Mouse (Mus musculus) kidney, postnatal 14 days (tissue): ENCODE data around the gene Xrcc1.
A peak's percentile ranks its signal among the peaks of the same experiment; 100 is the strongest.

Experiments
- DNase-seq: peaks from one replicate; pipeline ENCODE4 v3.0.0; 2022; ENCODE audit warnings: mixed read lengths

Gene Xrcc1

DNA sequence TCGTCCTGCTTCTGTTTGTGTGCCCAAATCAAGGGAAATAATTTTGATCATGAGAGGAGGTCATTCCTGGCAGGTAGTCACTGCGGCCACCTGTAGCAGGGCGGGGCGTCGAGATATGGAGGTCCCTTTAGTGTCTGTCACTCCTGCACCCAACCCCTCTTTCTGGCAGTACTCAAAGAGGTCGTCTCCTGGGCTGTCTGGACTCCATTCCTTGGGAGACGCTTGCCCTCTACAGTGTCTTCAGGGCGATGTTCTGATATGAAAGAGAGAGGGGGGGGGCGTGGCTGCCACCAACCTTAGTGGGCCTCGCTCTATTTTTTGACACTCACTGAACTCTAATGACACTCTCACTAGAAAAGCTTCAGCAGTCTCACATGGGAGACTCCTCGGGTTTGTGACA lies 16.5 kb upstream of the Xrcc1 start:
- no peak for DNase-seq

GRCm38 (mm10) chr7:24530062-24530931 lies 15.8 kb upstream of the Xrcc1 start, which contains the start of gene Irgq:
Irgq (plus strand) TSS chr7:24530689.
- peak; percentile 99 for DNase-seq

GRCm38 (mm10) chr7:24531211-24531971 lies 14.7 kb upstream of the Xrcc1 start:
- DNase-seq, result peak; percentile 83

- no peak for DNase-seq
Observed at GRCm38 (mm10) chr7:24533031-24533571, 13.0 kb upstream of the Xrcc1 start.

DNA sequence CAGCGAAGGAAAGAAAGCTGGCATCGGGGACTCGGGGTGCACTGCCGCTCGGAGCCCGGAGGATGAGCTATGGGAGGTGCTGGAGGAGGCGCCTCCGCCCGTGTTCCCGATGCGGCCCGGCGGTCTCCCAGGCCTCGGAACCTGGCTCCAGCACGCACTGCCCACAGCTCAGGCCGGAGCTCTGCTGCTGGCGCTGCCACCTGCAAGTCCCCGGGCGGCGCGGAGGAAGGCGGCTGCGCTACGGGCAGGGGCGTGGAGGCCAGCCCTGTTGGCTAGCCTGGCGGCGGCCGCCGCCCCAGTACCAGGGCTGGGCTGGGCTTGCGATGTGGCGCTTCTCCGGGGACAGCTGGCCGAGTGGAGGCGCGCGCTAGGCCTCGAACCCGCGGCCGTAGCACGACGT lies 12.3 kb upstream of the Xrcc1 start:
- DNase-seq, result no peak

DNA sequence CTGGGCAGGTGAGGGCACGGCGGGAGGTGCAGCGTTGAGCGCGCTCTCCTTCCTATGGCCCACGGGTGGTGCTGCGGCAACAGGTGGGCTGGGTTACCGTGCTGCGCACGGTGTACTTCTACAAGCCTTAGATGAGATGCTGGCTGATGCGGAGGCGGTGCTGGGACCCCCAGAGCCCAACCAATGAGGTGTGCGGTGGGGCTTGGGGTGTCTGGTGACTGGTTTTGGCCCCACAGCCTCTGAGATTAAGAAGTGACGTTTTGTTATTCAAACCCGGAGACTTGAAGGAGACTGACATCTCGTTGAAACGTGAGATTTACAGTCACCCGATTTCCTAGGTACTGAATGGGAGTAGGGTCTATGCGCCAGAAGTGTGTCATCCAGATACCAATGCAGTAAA lies 11.8 kb upstream of the Xrcc1 start:
- DNase-seq, result no peak

DNA sequence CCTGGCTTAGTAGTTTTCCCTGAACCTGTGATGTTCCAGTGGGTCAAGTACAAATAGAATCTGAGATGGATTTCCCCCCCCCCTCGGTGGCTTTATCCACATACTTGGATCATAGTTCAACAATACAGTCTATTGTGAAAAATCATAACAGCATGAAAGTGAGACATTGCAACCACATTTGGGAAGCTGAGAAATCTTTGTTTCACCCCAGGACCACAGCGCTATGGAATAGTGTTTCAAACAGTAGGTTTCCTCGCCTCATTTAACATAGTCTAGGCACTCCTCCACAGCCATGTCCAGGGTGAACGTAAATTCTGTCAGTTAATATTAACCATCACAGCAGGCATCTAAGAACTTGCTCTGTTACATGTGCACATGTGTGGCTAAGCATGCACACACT lies 9.0 kb upstream of the Xrcc1 start:
- DNase-seq, result no peak

DNA sequence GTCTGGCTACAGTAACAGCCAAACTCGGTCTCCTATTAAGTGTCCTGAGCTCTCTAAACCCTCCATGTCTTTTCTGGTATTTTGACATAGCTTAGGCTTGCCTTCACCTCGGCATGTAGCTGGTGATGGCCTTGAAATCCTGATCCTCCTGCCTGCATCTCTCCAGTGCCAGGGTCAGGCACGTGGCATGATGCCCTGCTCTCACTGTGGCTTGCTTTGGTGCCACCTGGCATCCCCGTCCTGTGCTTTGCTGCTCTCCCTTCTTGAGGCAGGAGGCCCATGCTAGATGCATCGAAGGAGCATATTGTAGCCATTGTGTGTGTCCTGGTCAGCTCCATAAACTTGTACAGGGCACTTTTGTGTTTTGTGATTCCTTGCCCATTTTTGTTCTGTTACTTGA lies 8.5 kb upstream of the Xrcc1 start:
- DNase-seq, result no peak

DNA sequence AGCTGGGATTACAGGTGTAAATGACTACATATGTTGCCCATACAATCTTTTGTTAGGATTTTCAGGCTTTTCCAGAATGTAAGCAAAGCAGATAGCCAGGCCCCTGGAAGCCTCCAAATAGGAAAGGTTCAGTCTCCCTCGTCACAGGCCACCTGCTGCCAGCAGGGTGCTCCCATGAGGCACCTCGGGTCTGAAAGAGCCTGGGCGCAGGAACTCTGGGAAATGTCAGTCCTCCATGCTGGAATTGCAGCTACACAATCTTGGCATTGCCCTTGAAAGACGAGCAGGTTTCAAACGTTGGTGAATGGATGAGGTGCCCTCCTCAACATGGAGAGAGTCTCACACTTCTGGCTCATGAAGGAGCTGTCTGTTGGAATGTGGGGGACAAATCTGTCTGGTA lies 7.9 kb upstream of the Xrcc1 start:
- DNase-seq, result peak; percentile 49

DNA sequence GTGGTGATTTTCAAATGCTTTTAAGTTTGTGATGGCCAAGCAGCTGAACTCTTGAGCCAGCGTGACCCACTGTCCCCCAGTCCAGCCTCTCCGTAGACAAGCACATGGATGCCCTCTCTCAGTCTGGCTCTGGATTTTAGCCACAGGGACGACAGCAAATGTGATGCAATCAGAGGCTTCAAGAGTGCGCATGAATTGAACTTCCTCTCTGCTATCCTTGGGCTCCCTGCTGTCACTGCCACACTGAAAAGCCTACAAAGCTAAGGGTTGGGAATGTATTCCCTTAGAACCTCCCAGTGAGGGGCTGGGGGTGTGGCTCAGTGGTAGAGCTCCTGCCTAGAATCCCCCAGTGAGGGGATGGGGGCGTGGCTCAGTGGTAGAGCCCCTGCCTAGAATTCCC lies 7.4 kb upstream of the Xrcc1 start:
- DNase-seq, result no peak

DNA sequence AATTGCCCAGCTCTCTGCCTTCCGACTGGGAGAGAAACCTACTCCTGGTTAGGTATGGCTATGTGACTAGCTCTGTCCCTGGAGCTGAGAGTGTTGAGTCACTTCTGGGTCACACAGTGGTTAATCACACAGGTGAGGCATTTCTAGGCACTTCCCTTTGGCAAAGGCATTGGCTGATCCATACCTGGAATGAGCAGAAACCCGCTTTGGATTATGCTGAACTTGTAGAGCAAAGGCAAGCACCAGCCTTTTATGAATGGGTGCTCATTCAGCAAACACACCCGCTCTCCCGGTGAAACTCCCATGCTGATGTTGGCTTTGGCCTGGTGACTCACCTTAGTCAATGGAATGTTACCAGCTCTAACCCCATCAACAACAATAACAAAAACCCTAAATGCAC lies 6.4 kb upstream of the Xrcc1 start:
- no peak for DNase-seq

DNA sequence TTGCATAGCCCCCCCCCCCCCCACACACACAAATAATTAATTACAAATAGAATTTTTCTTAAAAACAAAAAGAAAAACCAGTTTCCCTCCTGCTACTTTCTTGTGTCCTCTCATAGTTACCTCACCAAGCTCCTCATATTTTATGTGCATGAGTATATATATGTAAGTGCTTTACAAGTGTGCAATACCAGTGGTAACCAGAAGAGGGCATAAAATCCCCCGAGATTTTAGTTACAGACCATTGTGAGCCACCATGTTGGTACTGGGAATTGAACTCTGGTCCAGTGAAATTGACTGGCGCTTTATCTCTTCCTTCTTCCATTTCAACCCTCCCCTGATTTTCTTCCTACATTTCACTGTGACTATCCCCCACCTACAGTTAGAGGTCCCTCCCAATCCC lies 1.6 kb upstream of the Xrcc1 start:
- DNase-seq, result no peak

- DNase-seq, result peak; percentile 100
Observed at GRCm38 (mm10) chr7:24546634-24547389, 723 bp downstream of the Xrcc1 start.

DNA sequence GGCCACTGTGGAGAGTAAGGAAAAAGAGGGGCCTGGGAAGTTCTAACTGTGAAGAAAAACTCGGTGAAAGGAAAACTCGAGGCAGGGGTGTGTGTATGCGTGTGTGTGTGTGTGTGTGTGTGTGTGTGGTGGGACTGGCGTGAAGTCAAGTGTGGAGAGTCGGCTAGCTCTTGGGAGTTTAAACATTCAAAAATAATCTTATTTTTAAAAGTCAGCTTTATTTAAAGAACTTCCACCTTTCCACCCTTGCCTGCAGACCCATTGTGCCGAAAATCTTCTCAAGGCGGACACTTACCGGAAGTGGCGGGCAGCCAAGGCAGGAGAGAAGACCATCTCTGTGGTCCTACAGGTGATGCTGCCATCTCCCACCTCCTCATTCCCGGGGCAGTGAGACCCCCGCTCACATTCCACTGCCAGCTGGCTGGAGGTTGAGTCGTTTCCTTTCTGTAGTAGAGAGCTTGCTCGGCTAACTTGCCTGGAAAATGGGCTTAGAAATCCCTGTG lies 1.5 kb downstream of the Xrcc1 start:
- no peak for DNase-seq

- no peak for DNase-seq
Observed at GRCm38 (mm10) chr7:24551985-24552759, 6.1 kb downstream of the Xrcc1 start.

GRCm38 (mm10) chr7:24555786-24556185 lies 9.7 kb downstream of the Xrcc1 start:
- peak; percentile 32 for DNase-seq

DNA sequence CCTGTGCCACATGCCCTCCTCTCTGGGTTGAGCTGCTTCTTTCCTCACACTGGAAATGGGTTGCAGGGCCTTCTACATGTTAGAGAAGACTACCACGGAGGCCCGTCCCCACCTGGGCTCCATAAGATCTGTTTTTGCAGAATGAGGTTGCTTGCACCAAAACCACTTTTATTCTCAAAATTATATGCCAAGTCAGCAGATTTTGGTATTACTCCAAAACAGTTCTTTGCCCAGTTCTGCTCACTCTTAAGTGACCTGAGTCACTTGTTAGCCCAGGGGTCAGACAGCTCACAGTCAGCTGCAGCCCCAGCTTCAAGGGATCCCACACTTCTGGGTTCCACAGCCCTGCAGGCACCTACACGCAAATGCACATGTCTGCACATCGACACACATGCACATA lies 15.4 kb downstream of the Xrcc1 start:
- DNase-seq, result no peak

- no peak for DNase-seq
Observed at GRCm38 (mm10) chr7:24563191-24563836, 17.2 kb downstream of the Xrcc1 start.

GRCm38 (mm10) chr7:24563837-24564206 lies 17.7 kb downstream of the Xrcc1 start:
- DNase-seq, result no peak

DNA sequence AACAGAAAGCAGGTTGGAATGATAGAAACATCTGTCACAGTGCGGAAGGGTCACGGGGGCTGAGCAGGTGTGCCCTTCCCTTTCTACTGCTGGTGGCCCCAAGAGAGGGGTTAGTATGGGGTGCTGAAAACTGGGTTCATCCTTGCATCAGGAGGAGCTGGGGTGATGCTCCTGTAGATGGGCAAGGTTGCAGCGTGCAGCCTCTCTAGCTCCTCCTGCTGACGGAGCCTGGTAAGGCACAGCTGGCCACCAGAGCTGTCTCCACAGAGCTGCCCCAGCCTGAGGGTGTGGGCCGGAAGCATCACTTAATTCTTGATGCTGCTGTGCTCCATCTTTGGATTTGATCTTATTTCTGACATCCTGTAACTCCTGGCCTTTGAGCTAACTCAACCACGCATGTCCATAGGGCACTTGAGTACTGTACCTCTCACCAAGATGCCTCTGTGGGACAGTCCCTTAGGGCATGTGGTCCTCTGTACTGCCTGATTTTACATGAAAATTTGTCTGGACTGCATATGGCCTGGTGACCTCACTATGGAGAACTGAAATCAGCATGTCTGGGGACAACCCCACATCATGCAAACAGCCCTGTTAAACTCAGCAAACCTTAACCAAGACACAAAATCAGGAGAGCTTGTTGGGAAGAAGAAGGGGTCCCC lies 18.6 kb downstream of the Xrcc1 start:
- DNase-seq, result peak; percentile 74

DNA sequence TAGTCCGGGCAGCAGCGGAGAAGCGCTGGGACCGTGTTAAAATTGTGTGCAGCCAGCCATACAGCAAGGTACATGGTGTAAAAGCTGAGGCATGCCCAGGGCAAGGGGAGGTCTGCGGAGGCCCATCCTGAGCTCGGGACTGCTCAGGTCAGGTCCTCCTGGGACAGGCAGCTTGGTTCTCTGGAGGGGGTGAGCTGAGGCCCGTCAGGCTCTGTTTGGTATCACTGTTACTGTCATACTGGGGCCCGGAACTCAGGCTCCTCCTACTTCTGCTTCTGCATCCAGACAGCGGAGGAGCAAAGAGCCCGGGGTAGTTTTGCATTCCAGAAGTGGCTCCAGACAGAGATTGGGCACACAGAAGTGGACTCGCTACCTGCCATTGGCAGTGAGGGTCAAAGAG lies 19.5 kb downstream of the Xrcc1 start:
- DNase-seq, result no peak
